Mouse (Mus musculus) lung, embryonic 15.5 days (tissue): Measurements from ENCODE around the gene Psmc6. TPM values are rescaled to one million over a fixed set of nuclear protein-coding genes. Genes with fewer than 3 reads are reported as not detected.

Source experiments
- ATAC-seq: fragments of 200-750 bp; cut with Nextera tagmentation; 2 replicates; pipeline ENCODE4 v1.8.0; 2017; ENCODE audit warnings: moderate number of reproducible peaks, borderline replicate concordance; ENCODE audit not compliant: low FRiP score, low TSS enrichment; ENCODE audit errors: extremely low read depth
- H3K27ac ChIP-seq: fragments of 300-500 bp; sonication (generic); 2 replicates; pipeline ENCODE4 v1.5.1; 2015; ENCODE audit warnings: moderate library complexity, mild to moderate bottlenecking, inconsistent platforms
- H3K27me3 ChIP-seq: fragments of 300-500 bp; sonication (generic); 2 replicates; pipeline ENCODE4 v1.6.1; 2015; ENCODE audit warnings: inconsistent platforms
- H3K36me3 ChIP-seq: fragments of 300-500 bp; sonication (generic); 2 replicates; pipeline ENCODE4 v1.6.1; 2015; ENCODE audit warnings: inconsistent platforms
- H3K4me1 ChIP-seq: fragments of 300-500 bp; sonication (generic); 2 replicates; pipeline ENCODE4 v1.6.1; 2015; ENCODE audit warnings: inconsistent platforms
- H3K4me2 ChIP-seq: fragments of 300-500 bp; sonication (generic); 2 replicates; pipeline ENCODE4 v1.6.1; 2015; ENCODE audit warnings: inconsistent platforms, mild to moderate bottlenecking, moderate library complexity
- H3K4me3 ChIP-seq: fragments of 300-500 bp; sonication (generic); 2 replicates; pipeline ENCODE4 v1.5.1; 2015; ENCODE audit warnings: mild to moderate bottlenecking, inconsistent platforms
- H3K9ac ChIP-seq: fragments of 300-500 bp; sonication (generic); 2 replicates; pipeline ENCODE4 v1.6.1; 2015; ENCODE audit warnings: inconsistent platforms
- H3K9me3 ChIP-seq: fragments of 300-500 bp; sonication (generic); 2 replicates; pipeline ENCODE4 v1.6.1; 2016; ENCODE audit warnings: inconsistent platforms
- WGBS: fragments of 180-500 bp; shearing (Covaris S2); methylation state at CpG from one replicate; pipeline ENCODE4 v1.1.7; 2015; 5-methylcytosine and 5-hydroxymethylcytosine counted together
- polyA plus RNA-seq: library from polyadenylated mRNA; unstranded; fragments of >200 nt; fragmentation: Nextera tagmentation; extraction: Ambion mirVana; gene quantifications from 2 replicates; pipeline ENCODE4 v1.2.1, GENCODE M21; 2015

Psmc6 gene
- polyA plus RNA-seq, 1 experiment from 2014 or later, result 154 TPM

DNA sequence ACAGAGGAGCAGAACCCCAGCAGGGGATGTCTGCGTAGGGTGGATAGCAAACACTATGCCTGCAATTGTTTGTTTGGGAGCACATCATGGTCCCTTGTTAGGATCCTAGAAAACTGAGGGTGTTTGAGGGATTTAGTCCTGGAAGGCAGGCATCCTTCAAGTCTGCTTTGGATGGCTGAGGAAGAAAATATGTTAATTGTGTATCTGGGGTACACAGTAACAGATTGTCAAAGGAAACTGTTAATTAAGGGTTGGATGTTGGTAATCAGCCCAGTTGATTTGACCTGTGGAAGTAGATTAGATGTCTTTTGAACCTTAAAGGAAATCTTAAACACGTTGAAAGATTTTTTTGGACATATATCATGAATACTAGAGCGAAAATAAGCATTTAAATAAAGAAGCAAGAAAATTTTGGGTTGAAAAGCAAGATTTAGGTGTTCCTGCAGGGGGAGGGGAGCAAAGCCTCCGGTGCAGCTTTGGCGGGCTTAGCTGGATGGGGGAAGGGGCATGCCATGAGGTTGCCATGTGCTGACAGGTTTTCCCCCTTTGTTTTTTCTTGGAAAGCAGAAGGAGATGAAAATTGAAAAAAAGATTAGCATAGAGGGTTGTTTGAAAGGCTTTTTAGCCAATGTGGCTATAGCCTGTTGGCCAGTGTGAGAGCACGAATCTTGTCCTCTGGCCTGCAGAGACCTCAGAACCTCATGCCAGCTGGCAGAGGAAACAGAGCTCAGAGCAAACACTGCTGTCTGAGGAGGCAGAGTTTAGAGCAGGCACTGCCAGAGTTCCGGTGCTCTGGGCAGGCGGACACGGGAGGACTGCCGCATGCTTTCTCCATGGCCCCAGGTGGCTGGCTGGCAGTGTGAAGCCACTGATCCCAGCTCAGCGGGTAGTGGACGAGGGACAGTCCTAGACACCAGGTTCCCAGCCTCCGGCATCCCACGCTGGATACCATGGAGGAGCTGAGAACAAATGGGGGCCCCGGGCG is 34.9 kb downstream of the Psmc6 start:
- 76% methylated on average over 16 of the region's 16 CpGs for WGBS
- Histone ChIP-seq H3K36me3 (peaks cover 13% of the 10 kb centered on the region), H3K4me1 (no peaks in the 10 kb centered on the region), H3K4me3 (no peak overlapping the region), H3K27ac (no peak overlapping the region), H3K27me3 (no peaks in the 10 kb centered on the region), H3K9ac (no peak overlapping the region), H3K4me2 (no peak overlapping the region), H3K9me3 (no peaks in the 10 kb centered on the region)
- ATAC-seq, result no peak

GRCm38 (mm10) chr14:45365196-45365587 is 35.6 kb downstream of the Psmc6 start:
- Histone ChIP-seq H3K36me3 (peaks cover 19% of the 10 kb centered on the region), H3K9ac (no peak overlapping the region), H3K4me1 (no peaks in the 10 kb centered on the region), H3K27ac (no peak overlapping the region), H3K4me3 (no peak overlapping the region), H3K4me2 (no peak overlapping the region), H3K9me3 (no peaks in the 10 kb centered on the region), H3K27me3 (no peaks in the 10 kb centered on the region)
- ATAC-seq, result no peak
- 87% methylated on average over 6 of the region's 6 CpGs for WGBS

- Histone ChIP-seq H3K27ac (no peak overlapping the region), H3K4me3 (no peak overlapping the region), H3K9ac (no peak overlapping the region), H3K4me2 (no peak overlapping the region), H3K27me3 (no peaks in the 10 kb centered on the region), H3K9me3 (no peaks in the 10 kb centered on the region), H3K36me3 (peaks cover 27% of the 10 kb centered on the region), H3K4me1 (no peaks in the 10 kb centered on the region)
- WGBS, result 71% methylated on average over 3 of the region's 3 CpGs
- no peak for ATAC-seq
Observed at GRCm38 (mm10) chr14:45378771-45379170, 49.2 kb downstream of the Psmc6 start.

GRCm38 (mm10) chr14:45380756-45381155 is 51.2 kb downstream of the Psmc6 start:
- H3K4me3 ChIP-seq, result no peak overlapping the region
- no peaks in the 10 kb centered on the region for H3K27me3 ChIP-seq
- H3K36me3 ChIP-seq, result peaks cover 27% of the 10 kb centered on the region
- ATAC-seq, result no peak
- 71% methylated on average over 6 of the region's 6 CpGs for WGBS
- no peaks in the 10 kb centered on the region for H3K4me1 ChIP-seq
- H3K9me3 ChIP-seq, result no peaks in the 10 kb centered on the region
- no peak overlapping the region for H3K9ac ChIP-seq
- H3K27ac ChIP-seq, result no peak overlapping the region
- H3K4me2 ChIP-seq, result no peak overlapping the region

DNA sequence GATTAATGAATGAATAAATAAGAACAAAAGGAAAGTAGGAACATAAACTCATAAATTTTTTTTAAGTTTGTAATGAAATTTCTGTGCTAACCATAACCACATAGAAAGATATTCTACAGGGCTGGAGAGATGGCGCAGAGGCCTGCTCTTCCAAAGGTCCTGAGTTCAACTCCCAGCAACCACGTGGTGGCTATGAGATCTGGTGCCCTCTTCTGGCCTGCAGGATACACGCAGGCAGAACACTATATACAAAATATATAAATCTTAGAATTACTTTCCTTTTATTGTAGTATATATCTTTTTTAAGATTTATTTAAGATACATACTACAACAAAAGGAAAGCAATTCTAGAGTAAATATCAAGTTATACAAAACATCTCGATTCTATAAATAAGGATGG is 53.3 kb downstream of the Psmc6 start:
- Histone ChIP-seq H3K9me3 (no peaks in the 10 kb centered on the region), H3K4me3 (no peak overlapping the region), H3K36me3 (peaks cover 27% of the 10 kb centered on the region), H3K4me1 (peaks cover 5% of the 10 kb centered on the region; the same call in 1 of the 2 replicates), H3K27ac (no peak overlapping the region), H3K9ac (no peak overlapping the region), H3K27me3 (no peaks in the 10 kb centered on the region), H3K4me2 (no peak overlapping the region)
- ATAC-seq, result no peak
- WGBS, result 80% methylated on average over 4 of the region's 4 CpGs

- Histone ChIP-seq H3K36me3 (peaks cover 8% of the 10 kb centered on the region; the same call in 1 of the 2 replicates), H3K27me3 (no peaks in the 10 kb centered on the region), H3K27ac (no peak overlapping the region), H3K4me2 (no peak overlapping the region), H3K4me1 (peaks cover 13% of the 10 kb centered on the region), H3K4me3 (no peak overlapping the region), H3K9ac (no peak overlapping the region), H3K9me3 (no peaks in the 10 kb centered on the region)
- 88% methylated on average over 2 of the region's 2 CpGs for WGBS
- no peak for ATAC-seq
Observed at GRCm38 (mm10) chr14:45385596-45385995, 56.0 kb downstream of the Psmc6 start.

GRCm38 (mm10) chr14:45387480-45387879 is 57.9 kb downstream of the Psmc6 start:
- Histone ChIP-seq H3K27me3 (no peaks in the 10 kb centered on the region), H3K36me3 (no peaks in the 10 kb centered on the region; the same call in 1 of the 2 replicates), H3K4me3 (peak overlapping the region; percentile 95), H3K9ac (peak overlapping the region; percentile 85; the same call in 1 of the 2 replicates), H3K4me2 (peak overlapping the region; percentile 74), H3K27ac (no peak overlapping the region), H3K4me1 (peaks cover 13% of the 10 kb centered on the region), H3K9me3 (no peaks in the 10 kb centered on the region)
- 15% methylated on average over 2 of the region's 2 CpGs for WGBS
- no peak for ATAC-seq

- ATAC-seq, result peak; percentile 97
- peak overlapping the region; percentile 95 for H3K4me3 ChIP-seq
- H3K27me3 ChIP-seq, result no peaks in the 10 kb centered on the region
- H3K9ac ChIP-seq, result peak overlapping the region; percentile 85
- WGBS, result under 1% methylated on average over 71 of the region's 71 CpGs
- no peaks in the 10 kb centered on the region for H3K36me3 ChIP-seq
- H3K4me2 ChIP-seq, result peak overlapping the region; percentile 74
- peaks cover 13% of the 10 kb centered on the region for H3K4me1 ChIP-seq
- peak overlapping the region; percentile 92 for H3K27ac ChIP-seq
- no peaks in the 10 kb centered on the region for H3K9me3 ChIP-seq
Observed at GRCm38 (mm10) chr14:45388345-45389181, 59.0 kb downstream of the Psmc6 start.

GRCm38 (mm10) chr14:45389194-45389593 is 59.6 kb downstream of the Psmc6 start:
- Histone ChIP-seq H3K4me3 (peak overlapping the region; percentile 95), H3K4me1 (peaks cover 13% of the 10 kb centered on the region), H3K27ac (peak overlapping the region; percentile 92), H3K4me2 (peak overlapping the region; percentile 74), H3K9me3 (no peaks in the 10 kb centered on the region), H3K27me3 (no peaks in the 10 kb centered on the region), H3K9ac (peak overlapping the region; percentile 85), H3K36me3 (no peaks in the 10 kb centered on the region)
- WGBS, result 10% methylated on average over 3 of the region's 3 CpGs
- ATAC-seq, result peak; percentile 12
